Mouse (Mus musculus): Measurements from ENCODE around the gene Prkce. TPM values are rescaled to one million over a fixed set of nuclear protein-coding genes. Genes with fewer than 3 reads are reported as not detected.

Gene Prkce
- polyA plus RNA-seq, 1 experiment from 2014 or later = 4.4 TPM

Other genes starting within 250 kb of the Prkce start
- gene Srbd1, start 22.6 kb upstream of the Prkce start, polyA plus RNA-seq (2015; fragmentation: Nextera tagmentation; extraction: Ambion mirVana) = 14.0 and 14.3 TPM in 2 replicates

Measured in stomach, embryonic 16.5 days (tissue).